Mouse (Mus musculus): ENCODE data around the gene Polr1a. TPM values are rescaled to one million over a fixed set of nuclear protein-coding genes. Genes with fewer than 3 reads are reported as not detected.

The Polr1a gene
- polyA plus RNA-seq, 1 experiment from 2014 or later: 42.0 TPM

DNA sequence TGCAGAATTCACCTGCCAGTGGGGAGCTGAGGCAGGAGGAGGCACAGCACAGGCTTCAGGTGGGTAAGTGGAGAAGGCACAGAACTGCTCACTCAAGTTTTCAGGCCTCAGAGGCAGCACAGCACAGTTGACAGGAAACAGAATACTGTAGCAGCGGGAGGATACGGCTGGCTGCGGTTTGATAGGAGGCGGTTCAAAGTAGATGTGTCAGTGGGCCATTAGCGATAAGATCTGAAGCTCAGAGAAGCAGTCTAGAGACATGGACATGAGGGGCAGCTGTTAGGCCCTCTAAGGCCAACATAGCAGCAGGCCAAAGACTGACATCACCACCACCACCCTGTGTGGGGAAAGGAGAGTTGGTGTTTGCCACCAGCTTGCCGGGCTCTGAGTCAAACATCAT is 53.9 kb downstream of the Polr1a start:
- no peaks in the 10 kb centered on the region for H3K27me3 ChIP-seq (ENCODE audit: low read depth, poor library complexity, severe bottlenecking)
- H3K4me1 ChIP-seq: no peaks in the 10 kb centered on the region
- DNase-seq (ENCODE audit: low spot score): no peak
- H3K9me3 ChIP-seq (replicated peaks): no peaks in the 10 kb centered on the region
- no peak overlapping the region for H3K27ac ChIP-seq
- H3K36me3 ChIP-seq: peaks cover 47% of the 10 kb centered on the region
- no peak overlapping the region for H3K4me3 ChIP-seq
- 95% methylated on average over 6 of the region's 6 CpGs for WGBS

DNA sequence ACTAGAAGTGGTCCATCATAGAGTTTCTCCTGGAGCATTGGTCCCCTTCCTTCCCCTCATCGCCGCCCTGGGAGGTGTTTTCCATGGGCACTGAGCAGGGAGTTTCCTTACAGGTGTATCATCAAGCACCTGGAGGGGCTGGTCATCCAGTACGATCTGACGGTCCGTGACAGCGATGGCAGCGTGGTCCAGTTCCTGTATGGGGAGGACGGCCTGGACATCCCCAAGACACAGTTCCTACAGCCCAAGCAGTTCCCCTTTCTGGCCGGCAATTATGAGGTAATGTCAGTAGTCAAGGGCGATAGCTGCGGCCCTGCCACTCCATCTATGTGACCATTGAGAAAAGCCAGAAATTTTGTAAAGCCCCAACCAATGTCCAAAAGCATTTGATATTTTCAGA is 54.7 kb downstream of the Polr1a start:
- DNase-seq (ENCODE audit: low spot score): no peak
- H3K4me1 ChIP-seq: no peaks in the 10 kb centered on the region
- WGBS: 96% methylated on average over 11 of the region's 11 CpGs
- peaks cover 54% of the 10 kb centered on the region for H3K36me3 ChIP-seq
- H3K4me3 ChIP-seq: no peak overlapping the region
- no peak overlapping the region for H3K27ac ChIP-seq
- no peaks in the 10 kb centered on the region for H3K27me3 ChIP-seq (ENCODE audit: low read depth, poor library complexity, severe bottlenecking)
- no peaks in the 10 kb centered on the region for H3K9me3 ChIP-seq (replicated peaks)

DNA sequence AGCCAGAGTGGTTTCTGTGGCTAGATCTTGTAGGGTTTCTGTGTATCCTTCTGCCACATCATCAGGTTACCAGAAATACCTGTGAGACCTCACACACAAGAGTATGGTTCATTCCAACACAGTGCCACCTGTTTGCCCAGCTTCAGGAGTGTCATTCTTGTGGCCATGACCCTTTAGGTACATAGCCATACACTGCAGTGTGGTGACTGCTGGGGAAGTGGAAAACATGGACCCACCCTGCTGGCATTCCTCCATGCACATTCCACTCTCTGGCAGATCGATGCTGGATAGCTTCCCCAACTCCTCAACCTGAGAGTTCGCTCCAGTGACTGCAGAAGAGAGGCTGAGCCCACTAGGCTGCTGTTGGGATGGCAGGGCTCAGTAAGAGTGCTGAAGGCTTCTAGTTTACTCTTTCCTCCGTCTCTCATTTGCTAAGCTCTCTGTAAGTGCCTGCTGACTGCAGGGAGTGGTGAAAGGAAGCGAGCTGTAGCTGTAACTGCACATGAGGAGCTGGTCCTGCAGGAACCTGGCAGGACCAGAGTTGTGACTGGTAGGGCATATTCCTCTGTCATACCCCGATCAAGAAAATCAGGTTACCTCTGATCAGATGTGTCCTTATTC is 57.9 kb downstream of the Polr1a start:
- no peaks in the 10 kb centered on the region for H3K9me3 ChIP-seq (replicated peaks)
- WGBS: 95% methylated on average over 5 of the region's 5 CpGs
- no peak overlapping the region for H3K27ac ChIP-seq
- H3K36me3 ChIP-seq: peaks cover 75% of the 10 kb centered on the region
- no peak overlapping the region for H3K4me3 ChIP-seq
- no peaks in the 10 kb centered on the region for H3K4me1 ChIP-seq
- H3K27me3 ChIP-seq (ENCODE audit: low read depth, poor library complexity, severe bottlenecking): no peaks in the 10 kb centered on the region
- no peak for DNase-seq (ENCODE audit: low spot score)

DNA sequence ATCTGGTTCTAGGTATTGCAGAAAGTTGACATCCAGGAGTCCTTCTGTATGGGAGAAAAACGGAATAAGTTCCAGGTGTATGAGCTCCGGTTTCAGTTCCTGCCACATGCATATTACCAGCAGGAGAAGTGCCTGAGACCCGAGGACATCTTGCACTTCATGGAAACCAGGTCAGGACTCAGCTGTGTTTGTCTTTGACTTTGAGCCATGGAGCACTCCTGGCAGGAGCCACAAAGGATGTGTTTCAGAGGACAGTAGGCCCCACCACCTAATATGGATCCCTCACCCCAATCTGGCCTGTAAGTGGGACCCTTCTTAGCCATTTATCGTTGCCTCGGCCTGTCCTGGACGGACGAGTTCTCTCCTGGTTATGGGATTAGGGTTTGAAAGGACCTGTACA is 59.0 kb downstream of the Polr1a start:
- no peaks in the 10 kb centered on the region for H3K27me3 ChIP-seq (ENCODE audit: low read depth, poor library complexity, severe bottlenecking)
- H3K36me3 ChIP-seq: peaks cover 86% of the 10 kb centered on the region
- H3K27ac ChIP-seq: no peak overlapping the region
- no peaks in the 10 kb centered on the region for H3K9me3 ChIP-seq (replicated peaks)
- no peak for DNase-seq (ENCODE audit: low spot score)
- WGBS: 86% methylated on average over 7 of the region's 7 CpGs
- no peak overlapping the region for H3K4me3 ChIP-seq
- no peaks in the 10 kb centered on the region for H3K4me1 ChIP-seq

DNA sequence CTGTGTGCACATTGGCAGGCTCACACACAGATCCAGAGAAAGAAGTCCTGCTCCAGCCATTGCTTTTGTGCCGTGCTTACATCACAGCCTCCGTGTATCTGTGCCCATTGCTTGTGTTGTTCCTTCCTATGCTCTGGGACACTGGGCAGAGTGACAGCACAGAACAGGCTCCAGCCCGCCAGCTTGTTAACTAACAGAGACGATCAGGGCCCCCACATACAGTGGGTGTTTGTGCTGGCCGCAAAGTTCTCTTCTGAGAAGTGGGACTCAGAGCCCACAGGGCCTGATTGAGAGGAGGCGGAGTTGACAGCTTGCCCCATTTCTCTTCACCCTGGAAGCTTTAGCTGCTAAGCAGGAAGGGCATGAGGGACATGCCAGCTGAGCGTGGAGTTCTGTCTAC is 60.6 kb downstream of the Polr1a start:
- Histone ChIP-seq H3K9me3 (replicated peaks) (no peaks in the 10 kb centered on the region), H3K27ac (no peak overlapping the region), H3K4me3 (no peak overlapping the region), H3K36me3 (peaks cover 97% of the 10 kb centered on the region), H3K27me3 (ENCODE audit: low read depth, poor library complexity, severe bottlenecking) (no peaks in the 10 kb centered on the region), H3K4me1 (no peaks in the 10 kb centered on the region)
- 93% methylated on average over 7 of the region's 7 CpGs for WGBS
- DNase-seq (ENCODE audit: low spot score): no peak

DNA sequence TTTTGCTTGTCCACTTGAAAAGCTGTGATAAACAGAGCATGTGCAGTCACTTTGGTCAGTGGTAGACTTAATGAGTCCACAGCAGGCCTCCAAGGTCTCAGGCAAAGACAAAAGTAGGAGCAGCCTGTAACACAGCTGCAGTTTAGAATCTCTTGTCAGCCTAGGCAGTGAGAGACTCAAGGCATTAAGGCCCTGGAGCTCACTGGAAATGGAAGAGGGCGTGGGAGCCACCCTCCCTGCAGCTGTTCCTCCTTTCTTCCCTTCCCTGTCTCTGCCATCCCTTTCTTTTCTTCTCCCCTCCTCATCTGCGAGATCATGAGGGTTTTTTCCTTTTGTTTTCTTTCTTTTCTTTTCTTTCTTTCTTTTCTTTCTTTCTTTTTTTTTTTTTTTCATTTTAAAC is 61.3 kb downstream of the Polr1a start:
- H3K4me3 ChIP-seq: no peak overlapping the region
- WGBS: 88% methylated on average over 2 of the region's 2 CpGs
- no peak overlapping the region for H3K27ac ChIP-seq
- no peaks in the 10 kb centered on the region for H3K27me3 ChIP-seq (ENCODE audit: low read depth, poor library complexity, severe bottlenecking)
- DNase-seq (ENCODE audit: low spot score): no peak
- no peaks in the 10 kb centered on the region for H3K9me3 ChIP-seq (replicated peaks)
- H3K4me1 ChIP-seq: no peaks in the 10 kb centered on the region
- peaks cover 98% of the 10 kb centered on the region for H3K36me3 ChIP-seq

DNA sequence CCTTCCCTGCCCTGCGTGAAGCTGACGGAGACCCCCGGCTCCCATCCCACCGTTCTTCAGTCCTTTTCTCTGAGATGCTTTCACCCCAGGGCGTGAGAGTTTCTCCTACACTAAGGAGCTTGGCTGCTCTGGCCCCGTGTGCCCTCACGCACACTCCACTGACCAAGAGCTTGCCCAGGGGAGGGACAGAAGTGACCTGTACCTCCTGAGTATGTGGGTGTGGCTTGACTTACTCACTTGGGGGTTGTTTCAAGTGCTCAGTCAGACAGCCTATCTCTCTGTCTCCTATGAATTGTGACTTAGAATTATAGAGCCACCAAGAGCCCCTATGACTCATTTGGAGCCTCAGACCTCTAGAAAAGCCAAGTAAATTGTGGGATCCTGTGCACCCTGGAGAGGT is 67.7 kb downstream of the Polr1a start:
- no peak for DNase-seq (ENCODE audit: low spot score)
- Histone ChIP-seq H3K27me3 (ENCODE audit: low read depth, poor library complexity, severe bottlenecking) (no peaks in the 10 kb centered on the region), H3K36me3 (peaks cover 100% of the 10 kb centered on the region), H3K4me3 (no peak overlapping the region), H3K9me3 (replicated peaks) (no peaks in the 10 kb centered on the region), H3K4me1 (peaks cover 6% of the 10 kb centered on the region; the same call in 1 of the 2 replicates), H3K27ac (no peak overlapping the region)
- WGBS: 92% methylated on average over 7 of the region's 7 CpGs

DNA sequence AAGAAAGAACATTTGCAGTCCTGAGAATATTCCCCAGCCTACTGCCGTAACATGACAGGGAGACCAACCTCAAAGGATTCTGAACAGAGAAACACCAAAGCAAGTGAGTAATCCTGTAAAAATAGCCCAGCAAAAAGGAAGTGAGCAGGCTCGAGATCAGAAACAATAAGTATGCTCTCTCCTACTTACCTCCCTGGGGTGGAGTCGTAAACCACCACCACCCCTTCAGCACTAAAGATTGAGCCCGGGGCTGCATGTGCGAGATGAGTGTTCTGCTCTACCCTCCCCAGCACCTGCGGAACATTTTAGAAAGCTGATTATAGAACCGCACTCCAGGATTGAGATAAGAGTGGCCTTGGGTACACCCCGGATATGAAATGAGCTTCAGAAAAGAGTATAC is 71.3 kb downstream of the Polr1a start:
- no peak for DNase-seq (ENCODE audit: low spot score)
- H3K4me3 ChIP-seq: no peak overlapping the region
- H3K9me3 ChIP-seq (replicated peaks): no peaks in the 10 kb centered on the region
- peaks cover 68% of the 10 kb centered on the region for H3K36me3 ChIP-seq
- H3K27ac ChIP-seq: no peak overlapping the region
- no peaks in the 10 kb centered on the region for H3K27me3 ChIP-seq (ENCODE audit: low read depth, poor library complexity, severe bottlenecking)
- 85% methylated on average over 8 of the region's 8 CpGs for WGBS
- H3K4me1 ChIP-seq: peaks cover 6% of the 10 kb centered on the region; the same call in 1 of the 2 replicates

DNA sequence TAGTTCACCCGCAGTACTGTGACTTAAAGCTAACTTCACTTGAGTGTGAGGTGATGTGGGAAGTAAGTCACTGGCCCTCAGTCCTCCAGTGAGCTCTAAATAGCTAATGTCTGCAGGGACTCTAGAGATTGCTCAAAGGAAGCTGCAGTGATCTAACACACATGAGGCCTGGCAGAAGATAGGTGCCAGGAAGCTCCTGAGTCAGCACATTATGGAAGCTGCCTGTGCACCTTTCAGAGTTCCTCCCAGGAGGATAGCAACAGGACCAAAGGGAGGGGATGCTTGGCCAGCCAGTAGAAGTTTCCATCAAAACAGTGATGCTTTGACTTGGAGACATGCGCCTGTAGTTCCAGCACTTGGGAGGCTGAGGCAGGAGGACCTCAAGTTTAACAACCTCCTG is 71.7 kb downstream of the Polr1a start:
- WGBS: 95% methylated on average over 2 of the region's 2 CpGs
- H3K4me3 ChIP-seq: no peak overlapping the region
- H3K27ac ChIP-seq: no peak overlapping the region
- peaks cover 6% of the 10 kb centered on the region; the same call in 1 of the 2 replicates for H3K4me1 ChIP-seq
- H3K36me3 ChIP-seq: peaks cover 63% of the 10 kb centered on the region
- H3K9me3 ChIP-seq (replicated peaks): no peaks in the 10 kb centered on the region
- H3K27me3 ChIP-seq (ENCODE audit: low read depth, poor library complexity, severe bottlenecking): no peaks in the 10 kb centered on the region
- DNase-seq (ENCODE audit: low spot score): no peak

DNA sequence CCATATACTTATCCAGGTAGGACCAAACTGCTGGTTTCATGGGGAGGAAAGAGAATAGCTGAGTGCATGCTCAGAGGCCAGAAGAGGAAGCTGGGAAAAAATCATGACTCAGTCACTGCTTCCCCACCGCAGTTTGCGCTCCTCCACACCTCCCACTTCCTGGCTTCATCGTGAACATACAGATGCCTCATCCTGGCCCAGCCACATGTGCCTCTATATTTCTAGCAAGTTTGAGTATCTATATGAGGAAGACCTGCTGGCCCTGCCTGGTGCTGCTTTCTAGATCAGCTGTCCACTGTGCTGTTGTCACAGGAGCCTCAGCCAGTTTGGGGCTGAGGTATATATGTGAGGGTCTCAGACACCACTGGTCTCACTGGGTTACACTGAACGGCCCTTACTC is 72.6 kb downstream of the Polr1a start:
- H3K4me3 ChIP-seq: no peak overlapping the region
- 88% methylated on average over 4 of the region's 4 CpGs for WGBS
- no peak for DNase-seq (ENCODE audit: low spot score)
- H3K27ac ChIP-seq: no peak overlapping the region
- H3K36me3 ChIP-seq: peaks cover 55% of the 10 kb centered on the region
- peaks cover 6% of the 10 kb centered on the region; the same call in 1 of the 2 replicates for H3K4me1 ChIP-seq
- H3K9me3 ChIP-seq (replicated peaks): no peaks in the 10 kb centered on the region
- no peaks in the 10 kb centered on the region for H3K27me3 ChIP-seq (ENCODE audit: low read depth, poor library complexity, severe bottlenecking)

DNA sequence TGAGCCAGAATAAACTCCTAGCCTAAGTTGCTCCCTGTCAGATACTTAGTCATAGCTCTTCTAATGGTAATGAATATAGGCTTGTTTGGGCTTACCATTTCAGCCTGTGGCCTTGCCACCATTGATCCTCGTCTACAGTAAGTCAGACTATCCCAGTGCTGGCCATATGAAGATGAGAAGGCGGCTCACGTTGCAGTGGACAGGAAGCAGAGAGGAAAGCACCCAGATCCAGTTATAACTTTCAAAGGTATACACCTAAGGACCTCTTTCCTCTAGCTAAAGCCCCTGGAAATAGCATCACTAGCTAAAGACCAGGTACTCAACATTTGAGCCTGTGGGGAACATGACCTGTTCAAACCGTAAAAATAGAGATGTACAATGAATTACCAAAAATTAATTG is 77.1 kb downstream of the Polr1a start:
- Histone ChIP-seq H3K27me3 (ENCODE audit: low read depth, poor library complexity, severe bottlenecking) (no peaks in the 10 kb centered on the region), H3K4me3 (no peak overlapping the region), H3K9me3 (replicated peaks) (no peaks in the 10 kb centered on the region), H3K27ac (no peak overlapping the region), H3K36me3 (peaks cover 9% of the 10 kb centered on the region), H3K4me1 (peaks cover 25% of the 10 kb centered on the region)
- no peak for DNase-seq (ENCODE audit: low spot score)
- WGBS: 86% methylated on average over 4 of the region's 4 CpGs

DNA sequence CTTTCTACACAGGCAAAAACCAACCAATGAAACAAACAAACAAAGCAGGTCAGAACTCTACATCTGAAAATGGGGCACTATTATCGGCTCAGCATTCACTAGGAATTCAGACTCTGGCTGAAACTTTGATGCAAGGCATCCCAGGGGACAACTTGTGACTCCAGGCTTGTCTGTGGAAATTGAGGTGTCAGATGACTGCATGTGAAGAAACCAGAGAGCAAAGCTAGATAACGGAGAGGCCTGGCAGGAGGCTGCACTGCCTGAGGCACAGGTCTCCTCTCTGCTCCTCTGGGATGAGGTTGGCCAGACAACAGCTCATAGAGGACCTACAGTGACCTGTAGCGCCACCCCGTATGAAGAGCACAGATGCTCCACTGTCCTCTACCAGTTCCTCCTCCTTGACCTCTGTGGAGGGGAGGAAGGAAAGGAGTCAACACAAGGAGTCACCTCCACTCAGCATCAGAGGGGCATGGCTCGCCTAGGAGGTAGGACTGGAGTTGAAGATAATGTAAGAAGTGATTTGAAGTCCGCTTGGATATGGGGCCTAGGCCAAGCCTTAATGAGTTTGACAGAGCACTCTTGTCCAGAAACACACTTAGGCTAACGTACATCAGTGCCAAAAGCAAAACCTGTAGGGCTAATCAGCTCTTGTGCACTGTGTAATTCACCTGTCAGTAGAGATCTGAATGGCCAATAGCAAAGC is 78.8 kb downstream of the Polr1a start:
- H3K27me3 ChIP-seq (ENCODE audit: low read depth, poor library complexity, severe bottlenecking): no peaks in the 10 kb centered on the region
- H3K4me1 ChIP-seq: peaks cover 39% of the 10 kb centered on the region
- H3K9me3 ChIP-seq (replicated peaks): no peaks in the 10 kb centered on the region
- no peak for DNase-seq (ENCODE audit: low spot score)
- no peak overlapping the region; the same call in 1 of the 2 replicates for H3K27ac ChIP-seq
- WGBS: 72% methylated on average over 7 of the region's 7 CpGs
- H3K36me3 ChIP-seq: no peaks in the 10 kb centered on the region
- H3K4me3 ChIP-seq: no peak overlapping the region

DNA sequence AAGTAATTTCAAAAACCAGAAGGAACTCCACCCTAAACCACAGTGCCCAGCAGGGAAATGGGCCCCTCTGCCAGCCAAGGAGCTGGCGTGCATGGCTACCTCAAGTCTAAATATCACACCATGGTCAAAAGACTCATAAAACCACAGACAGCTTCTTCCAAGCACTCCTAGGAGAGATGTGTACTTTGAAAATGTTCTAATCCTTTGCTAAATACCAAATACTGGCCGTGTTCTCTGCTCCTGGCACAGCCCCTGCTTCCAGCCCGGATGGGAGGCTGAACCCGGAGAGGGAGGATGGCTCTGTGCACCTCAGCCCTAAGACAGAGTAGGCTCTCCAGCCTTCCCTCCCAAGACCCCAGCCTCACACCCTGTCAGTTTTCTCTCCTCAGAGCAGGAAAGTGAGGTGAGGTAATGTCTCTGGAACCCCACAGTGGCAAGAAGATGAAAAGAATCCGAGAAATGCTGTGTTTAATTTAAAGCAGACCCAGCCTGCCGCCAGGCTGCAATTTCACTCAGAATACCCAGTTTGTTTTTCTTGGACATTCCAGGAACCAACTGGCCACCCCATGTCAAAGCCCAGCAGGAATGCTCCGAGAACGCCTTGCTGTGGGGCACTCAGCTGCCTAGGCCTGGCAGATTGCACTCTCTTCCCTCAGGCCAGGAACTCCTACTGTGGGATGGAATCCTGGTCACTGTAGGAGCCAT is 80.9 kb downstream of the Polr1a start:
- Histone ChIP-seq H3K4me1 (peaks cover 39% of the 10 kb centered on the region), H3K27me3 (ENCODE audit: low read depth, poor library complexity, severe bottlenecking) (no peaks in the 10 kb centered on the region), H3K27ac (peak overlapping the region; percentile 87), H3K4me3 (peak overlapping the region; percentile 18; the same call in 1 of the 2 replicates), H3K9me3 (replicated peaks) (no peaks in the 10 kb centered on the region), H3K36me3 (no peaks in the 10 kb centered on the region)
- 16% methylated on average over 8 of the region's 8 CpGs for WGBS
- peak; percentile 68 for DNase-seq (ENCODE audit: low spot score)
